Mouse (Mus musculus) natural killer cell, adult 2 months (primary cell): Measurements from ENCODE around the gene Mlst8.
A peak's percentile ranks its signal among the peaks of the same experiment; 100 is the strongest.

Experiments
- DNase-seq, 2 experiments: peaks; one replicate each; pipeline ENCODE4 v3.0.0; 2022; ENCODE audit warnings: low spot score in 2 of 2

Gene Mlst8

DNA sequence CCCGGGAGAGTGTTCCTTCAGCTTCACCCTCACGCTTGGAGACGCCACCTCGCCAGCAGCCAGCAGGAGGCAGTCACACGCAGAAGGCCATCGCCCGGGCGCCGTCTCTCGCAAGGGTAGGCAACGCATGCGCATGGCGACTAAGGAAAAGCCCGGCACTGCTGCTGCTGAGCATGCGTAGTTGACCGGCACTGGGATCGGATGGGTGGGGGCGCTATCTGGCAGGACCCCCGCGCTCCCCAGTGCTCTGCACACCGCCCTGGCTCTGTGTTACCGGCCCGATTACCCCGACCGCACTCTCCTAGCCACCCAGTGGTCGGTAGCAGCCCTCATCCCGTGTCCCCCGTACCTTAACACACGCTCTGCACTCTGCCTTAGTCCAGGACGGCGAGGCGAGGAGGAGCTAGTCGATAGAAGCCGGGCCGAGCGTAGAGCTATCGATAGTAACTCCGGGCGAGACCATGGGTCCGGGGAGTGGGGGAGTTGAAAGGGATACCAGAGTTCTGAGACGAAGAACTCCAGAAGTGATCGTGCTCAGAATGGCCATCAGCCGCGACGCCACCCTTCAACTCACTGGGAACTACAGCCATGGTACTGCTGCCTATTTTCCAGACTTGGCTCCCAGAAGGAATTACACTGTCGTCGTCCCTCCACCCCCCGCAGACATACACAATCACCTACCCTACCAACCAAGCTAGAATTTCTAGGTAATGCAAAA, at the start of gene Mlst8:
Gene Mlst8 (minus strand): TSS at position 416 of the 718 bp plus-strand sequence.
- DNase-seq = peak; percentile 96 to 97

DNA sequence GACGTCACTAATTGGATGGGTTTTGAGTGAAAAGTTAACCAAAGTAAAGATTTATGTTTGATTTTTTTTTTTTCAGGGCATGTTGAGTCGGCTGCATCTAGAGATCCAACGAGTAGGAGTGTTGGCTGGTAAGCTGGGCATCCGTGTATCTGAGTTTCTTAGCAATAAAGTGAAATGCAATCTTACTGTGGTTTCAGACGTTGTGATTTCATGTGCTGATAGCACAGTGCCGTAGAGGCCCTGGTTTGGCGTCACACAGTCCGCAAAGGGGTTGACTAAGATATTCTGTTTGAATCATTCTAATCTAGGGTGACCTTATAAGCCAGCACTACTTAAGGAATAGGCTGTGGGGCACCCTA, 49.7 kb upstream of the Mlst8 start:
- peak in 1 of 2 experiments; percentile 28 for DNase-seq

- peak; percentile 92 to 93 for DNase-seq
These were observed 49.1 kb upstream of the Mlst8 start, which contains the start of gene Traf7 for GRCm38 (mm10) chr17:24527723-24528559. Gene Traf7 (minus strand): TSS chr17:24527938.

DNA sequence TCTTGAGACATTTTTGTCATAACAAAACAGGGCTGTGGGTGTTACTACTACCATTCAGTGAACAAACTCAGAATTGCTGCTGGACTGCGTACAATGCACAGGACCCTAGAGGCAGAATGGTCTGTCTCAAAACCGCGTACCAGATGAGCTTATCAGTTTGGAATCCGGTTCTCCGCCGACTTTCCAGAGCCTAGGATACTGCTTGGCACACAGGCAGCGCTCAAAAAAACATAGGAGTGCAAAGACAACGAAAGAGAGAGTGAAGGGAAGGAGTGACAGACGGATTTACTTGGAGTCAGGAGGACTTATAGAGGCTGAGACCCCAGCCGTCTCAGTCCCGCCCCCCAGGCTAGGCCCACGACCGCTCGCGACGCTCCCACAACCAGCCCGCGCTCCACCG, 48.4 kb upstream of the Mlst8 start:
- no peak for DNase-seq

DNA sequence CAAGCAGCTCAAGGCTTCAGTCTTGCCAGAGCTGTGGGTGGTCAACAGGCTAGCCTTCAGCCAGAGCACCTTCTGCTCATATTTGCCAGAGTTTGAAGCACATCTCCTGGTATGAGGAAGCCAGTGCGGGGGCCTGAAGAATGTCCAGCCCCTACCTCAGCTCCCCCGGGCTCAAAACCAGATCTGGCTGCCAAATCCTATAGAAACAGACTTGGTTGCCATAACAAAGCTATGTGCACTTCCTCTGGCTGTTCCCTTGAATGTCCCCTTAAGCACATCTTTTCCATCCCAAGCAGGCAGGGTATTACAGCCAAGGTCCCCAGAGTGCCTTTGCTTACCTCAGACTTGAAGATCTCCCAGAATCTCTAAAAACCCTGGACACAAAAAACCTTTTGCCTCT, 45.9 kb upstream of the Mlst8 start:
- no peak for DNase-seq

DNA sequence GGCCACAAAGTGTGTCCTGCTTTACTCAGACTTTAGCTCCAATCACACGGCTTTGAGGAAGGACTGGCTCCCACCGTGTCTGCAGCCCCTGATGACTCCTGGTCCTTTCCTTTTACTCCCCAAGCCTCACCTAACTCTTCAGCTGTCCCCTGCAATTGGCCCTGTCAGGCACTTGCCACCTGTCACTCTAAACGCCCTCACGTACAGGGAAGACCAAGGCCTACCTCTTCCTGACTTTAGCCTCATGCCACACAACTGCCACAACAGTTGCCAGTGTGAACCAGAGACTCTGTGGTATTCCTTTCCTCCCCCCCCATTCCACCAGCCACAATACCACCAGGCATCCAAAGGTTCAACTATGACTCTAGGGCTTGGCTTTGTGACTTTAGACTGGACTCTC, 41.6 kb upstream of the Mlst8 start:
- DNase-seq = no peak

DNA sequence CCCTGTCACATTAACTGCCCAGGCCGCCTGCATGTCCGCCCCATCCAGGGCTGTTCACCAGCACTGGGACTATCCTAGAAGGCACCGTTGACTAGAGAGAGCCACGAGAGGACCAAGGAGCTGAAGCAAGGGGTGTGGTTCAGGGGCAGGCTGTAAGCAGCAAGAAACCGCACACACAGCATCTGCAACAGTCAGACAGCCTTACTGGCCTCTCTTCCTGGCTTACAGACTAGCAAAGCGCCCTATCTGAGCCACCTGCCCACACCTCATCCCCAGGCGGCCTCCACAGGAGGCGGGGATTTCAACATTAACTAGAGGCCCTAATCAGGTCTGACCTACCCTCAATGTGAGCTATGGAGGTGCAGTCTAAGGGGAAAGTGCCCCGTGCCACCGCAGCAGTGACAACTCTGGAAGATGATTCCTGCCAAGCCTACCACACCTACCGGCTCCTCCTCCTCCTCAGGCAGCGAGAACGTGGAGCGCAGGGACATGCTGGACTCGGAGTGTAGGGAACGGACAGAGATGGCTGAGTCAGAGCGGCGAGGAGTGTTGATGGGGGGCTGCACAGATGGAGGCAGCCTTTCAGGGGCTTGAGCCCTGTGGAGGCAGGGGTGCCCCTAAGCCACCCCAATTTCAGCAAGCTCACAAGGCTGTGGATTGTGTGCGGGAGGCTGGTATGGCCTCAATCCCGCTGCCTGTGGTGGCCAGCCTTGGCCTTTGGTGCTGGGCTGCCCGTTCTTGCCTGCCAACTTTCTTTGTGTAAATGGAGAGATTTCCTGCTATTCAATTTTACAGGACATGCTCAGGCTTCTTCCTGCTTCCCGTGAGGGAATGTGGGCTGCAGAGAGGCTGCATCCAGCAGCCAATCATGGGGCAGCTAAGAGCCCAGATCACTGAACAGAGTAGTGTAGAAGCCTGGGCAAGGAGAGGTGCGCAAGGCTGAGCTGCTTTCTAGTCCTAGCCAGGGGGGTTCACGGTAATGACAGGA, 35.7 kb upstream of the Mlst8 start:
- DNase-seq = no peak

DNA sequence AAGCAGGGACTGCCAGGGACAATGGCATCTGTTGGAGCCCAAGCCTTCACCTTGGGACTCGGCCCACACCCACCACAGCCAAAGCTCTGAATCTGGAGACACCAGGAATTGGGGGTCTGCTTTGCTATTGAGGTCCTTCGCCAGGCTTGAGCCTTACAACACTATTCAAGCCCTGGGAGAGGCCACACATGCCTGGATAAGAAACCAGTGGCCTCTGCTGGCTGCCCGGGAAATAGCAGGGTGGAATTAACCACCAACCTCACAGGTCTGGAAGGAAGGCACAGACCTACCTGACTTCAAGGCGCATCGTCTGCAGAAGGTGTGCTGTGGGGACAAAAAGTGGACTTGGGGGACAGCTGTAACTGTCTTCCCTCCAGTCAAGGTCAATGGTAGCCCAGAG, 34.7 kb upstream of the Mlst8 start:
- DNase-seq = no peak

- DNase-seq = no peak
These were observed 29.1 kb upstream of the Mlst8 start for GRCm38 (mm10) chr17:24507806-24508460.

DNA sequence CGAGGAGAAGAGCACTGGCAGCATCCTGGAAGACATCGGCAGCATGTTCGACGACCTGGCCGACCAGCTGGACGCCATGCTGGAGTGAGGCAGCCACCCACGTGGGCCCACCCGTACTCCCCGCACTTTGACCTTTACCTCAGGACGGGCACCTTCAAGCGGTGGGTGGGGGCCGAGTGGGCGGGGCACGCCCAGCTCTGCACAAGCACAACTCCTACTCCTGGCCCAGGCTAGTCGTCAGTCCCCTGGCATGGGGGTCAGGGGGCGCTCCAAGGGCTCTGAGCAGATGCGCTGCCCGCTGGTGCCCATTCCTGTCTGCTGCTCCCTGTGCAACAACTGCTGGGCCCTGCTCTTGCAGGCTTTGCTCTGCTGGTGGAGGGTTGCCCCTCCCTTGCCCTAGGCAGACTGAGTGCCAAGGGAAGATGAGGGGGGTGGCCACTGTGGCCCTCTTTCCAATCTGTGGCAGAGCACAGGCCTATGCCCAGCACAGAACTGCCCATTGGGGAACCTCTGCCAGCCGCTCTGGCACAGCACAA, 28.3 kb upstream of the Mlst8 start:
- DNase-seq = no peak

- no peak for DNase-seq
These were observed 27.6 kb upstream of the Mlst8 start for GRCm38 (mm10) chr17:24506332-24507070.

DNA sequence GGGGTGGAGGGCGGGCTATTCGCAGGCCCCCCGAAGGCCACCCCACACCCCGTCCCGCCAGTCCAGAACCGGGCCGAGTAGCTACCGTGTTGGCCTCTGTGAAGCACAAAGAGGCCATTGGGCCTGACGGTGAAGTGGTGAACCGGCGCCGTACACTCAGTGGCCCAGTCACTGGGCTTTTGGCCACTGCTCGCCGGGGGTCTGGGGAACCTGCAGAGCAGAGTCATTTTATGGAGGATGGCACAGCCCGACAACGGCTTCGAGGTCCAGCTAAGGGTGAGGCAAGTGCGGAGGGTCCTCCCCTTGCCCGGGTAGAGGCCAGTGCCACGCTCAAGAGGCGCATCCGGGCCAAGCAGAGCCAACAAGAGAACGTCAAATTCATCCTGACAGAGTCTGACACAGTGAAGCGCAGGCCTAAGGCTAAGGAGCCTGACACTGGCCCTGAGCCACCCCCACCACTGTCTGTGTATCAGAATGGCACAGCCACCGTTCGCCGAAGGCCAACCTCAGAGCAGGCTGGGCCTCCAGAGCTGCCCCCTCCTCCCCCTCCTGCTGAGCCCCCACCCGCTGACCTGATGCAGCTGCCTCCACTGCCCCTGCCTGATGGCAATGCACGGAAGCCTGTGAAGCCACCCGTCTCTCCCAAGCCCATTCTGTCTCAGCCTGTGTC, 26.5 kb upstream of the Mlst8 start:
- no peak for DNase-seq

DNA sequence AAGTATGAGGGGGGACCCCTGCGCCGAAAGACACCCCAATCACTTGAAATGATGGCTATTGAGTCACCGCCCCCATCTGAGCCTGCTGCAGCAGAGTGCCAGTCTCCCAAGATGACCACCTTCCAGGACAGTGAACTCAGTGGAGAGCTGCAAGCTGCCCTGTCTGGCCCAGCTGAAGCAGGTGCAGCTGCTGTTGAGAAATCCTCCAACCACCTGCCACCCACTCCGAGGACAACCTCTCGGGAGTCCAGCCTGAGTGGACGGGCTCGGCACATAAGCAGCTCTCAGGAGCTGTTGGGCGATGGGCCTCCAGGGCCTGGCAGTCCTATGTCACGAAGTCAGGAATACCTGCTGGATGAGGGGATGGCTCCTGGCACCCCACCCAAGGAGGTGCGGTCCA, 25.2 kb upstream of the Mlst8 start:
- no peak for DNase-seq

DNA sequence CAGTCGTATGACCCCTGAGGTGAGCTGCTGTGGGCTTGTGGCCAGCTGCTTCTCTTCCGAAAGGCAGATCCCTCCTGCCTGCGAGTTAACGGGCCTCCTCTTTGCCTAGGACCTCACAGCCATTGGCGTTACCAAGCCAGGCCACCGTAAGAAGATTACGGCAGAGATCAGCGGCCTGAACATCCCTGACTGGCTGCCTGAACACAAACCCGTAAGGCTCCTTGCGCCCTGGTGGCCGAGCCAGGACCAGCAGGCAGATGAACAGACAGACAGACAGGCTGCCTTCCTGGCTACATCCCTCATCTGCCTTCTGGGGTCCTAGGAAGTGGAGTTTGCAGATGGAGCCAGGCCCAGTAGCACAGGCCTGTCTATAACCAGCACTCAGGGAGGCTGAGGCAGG, 23.3 kb upstream of the Mlst8 start:
- no peak for DNase-seq

- DNase-seq = no peak
These were observed 17.1 kb upstream of the Mlst8 start for GRCm38 (mm10) chr17:24496026-24496425.

DNA sequence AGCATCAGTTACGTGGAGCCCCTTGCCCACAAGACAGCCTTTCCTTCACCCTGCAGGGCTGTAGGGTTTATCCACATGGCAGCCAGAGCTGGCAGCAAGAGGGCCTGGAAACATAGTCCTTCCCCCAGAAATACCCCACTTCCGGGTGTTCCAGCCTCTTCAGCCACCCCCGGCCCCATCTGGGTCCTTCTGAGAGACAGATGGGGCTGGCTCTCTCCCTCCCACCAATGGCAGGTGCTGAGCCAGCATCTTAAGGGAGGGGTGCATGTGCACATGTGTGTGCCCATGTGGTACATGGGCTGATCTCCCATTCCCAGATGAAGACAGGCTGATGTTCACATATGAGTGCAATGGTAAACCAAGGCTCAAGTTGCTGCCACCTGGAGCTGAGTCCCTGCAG, 16.6 kb upstream of the Mlst8 start:
- no peak for DNase-seq

DNA sequence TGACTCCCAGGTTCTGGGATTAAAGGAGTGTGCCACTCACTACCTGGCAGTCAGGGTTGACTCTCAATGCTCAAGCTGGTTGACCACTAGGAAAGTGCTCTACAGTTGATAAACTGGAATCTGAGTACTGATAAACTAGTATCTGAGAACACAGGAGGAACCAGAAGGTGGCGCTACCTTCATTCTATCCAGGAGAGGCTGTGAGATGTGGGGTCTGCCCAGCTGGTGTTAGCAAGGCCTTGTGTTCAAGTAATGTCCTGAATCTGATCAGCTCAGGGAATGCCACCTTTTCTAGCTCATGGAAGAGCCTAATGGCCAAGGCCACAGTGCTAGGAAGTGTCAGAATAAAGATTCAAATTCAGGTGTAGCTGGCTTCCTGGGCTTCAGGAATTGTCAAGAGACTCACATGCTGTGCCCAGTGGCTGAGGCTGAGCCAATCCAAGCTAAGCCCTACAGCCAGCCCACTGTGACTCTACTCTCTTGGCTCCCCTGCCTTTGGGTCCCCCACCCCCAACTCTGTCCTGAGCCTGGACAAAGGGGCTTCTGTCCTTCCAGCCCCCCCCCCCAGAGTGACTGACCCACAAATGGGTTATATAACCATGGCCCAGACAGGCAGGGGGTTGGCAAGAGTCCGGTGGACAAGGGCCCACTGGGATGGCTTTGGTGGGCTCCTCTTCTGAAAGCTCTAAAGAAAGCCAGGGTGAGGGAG, 15.9 kb upstream of the Mlst8 start:
- peak; percentile 22 to 48 for DNase-seq

DNA sequence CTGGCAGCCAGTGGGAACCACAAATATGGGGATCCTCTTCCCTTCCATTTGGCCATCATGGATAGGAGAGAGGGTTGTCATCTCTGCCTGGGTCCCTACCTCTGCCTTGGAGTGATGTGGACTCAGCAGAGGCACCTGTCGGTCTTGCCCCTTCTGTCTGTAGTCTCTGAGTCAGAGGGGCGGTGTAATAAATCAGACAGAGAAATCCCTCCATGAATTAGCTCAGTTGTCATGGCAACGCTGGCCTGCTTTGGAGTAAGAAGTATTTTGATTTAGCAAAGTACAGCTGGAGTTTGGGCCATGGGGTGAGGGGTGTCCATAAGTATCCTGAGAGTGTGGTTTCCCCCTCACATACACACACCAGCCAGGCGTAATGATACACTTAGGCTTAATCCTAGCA, 11.5 kb upstream of the Mlst8 start:
- no peak for DNase-seq
